Mouse (Mus musculus) CH12.LX (cell line): Measurements from ENCODE around the gene Lypd6b. TPM values are rescaled to one million over a fixed set of nuclear protein-coding genes. Genes with fewer than 3 reads are reported as not detected.

Source experiments
- DNase-seq: peaks from one replicate; pipeline ENCODE4 v3.0.0-alpha.2; 2013; ENCODE audit errors: extremely low read depth
- H3K27ac ChIP-seq: 2 replicates; pipeline ENCODE4 v1.5.1; 2012; ENCODE audit warnings: low read depth, mild to moderate bottlenecking, control low read depth, moderate library complexity; ENCODE audit not compliant: insufficient read depth
- H3K27me3 ChIP-seq: replicated peaks from 2 replicates; pipeline ENCODE3; 2012; ENCODE audit warnings: inconsistent platforms
- H3K36me3 ChIP-seq, 2 experiments: replicated peaks in 1 of 2; 2 replicates each; pipeline versions ENCODE3 to v1.6.1; 2012; ENCODE audit warnings: inconsistent platforms in 1 of 2, low read length in 1 of 2, mild to moderate bottlenecking in 1 of 2, mixed read lengths in 1 of 2, moderate library complexity in 1 of 2; ENCODE audit not compliant: control insufficient read depth in 1 of 2, insufficient read depth in 1 of 2
- H3K4me1 ChIP-seq, 2 experiments: 2 replicates each; pipeline ENCODE4 v1.6.1; 2012; ENCODE audit warnings: inconsistent platforms in 1 of 2, moderate library complexity in 1 of 2; ENCODE audit not compliant: insufficient read depth in 2 of 2, control insufficient read depth in 1 of 2
- H3K4me2 ChIP-seq: 2 replicates; pipeline ENCODE4 v1.6.1; 2012; ENCODE audit warnings: low read depth, mild to moderate bottlenecking, control low read depth; ENCODE audit not compliant: poor library complexity, insufficient read depth, severe bottlenecking
- H3K4me3 ChIP-seq, 3 experiments: fragments of 150-350 bp in 1 of 3; sonication (generic) in 1 of 3; replicated peaks in 1 of 3; 2 replicates each; pipeline versions ENCODE3 to v1.5.1; 2011 to 2012; ENCODE audit warnings: low read depth in 2 of 3, low read length in 2 of 3, mild to moderate bottlenecking in 2 of 3, moderate library complexity in 2 of 3, control low read depth in 1 of 3, improper control_type of control experiment in 1 of 3, inconsistent platforms in 1 of 3, mixed read lengths in 1 of 3; ENCODE audit not compliant: poor library complexity in 1 of 3
- H3K79me2 ChIP-seq: replicated peaks from 2 replicates; pipeline ENCODE4 v1.6.1; 2012; ENCODE audit warnings: mild to moderate bottlenecking, moderate library complexity; ENCODE audit not compliant: control insufficient read depth, poor library complexity, insufficient read depth, severe bottlenecking; ENCODE audit errors: extremely low read depth
- H3K9ac ChIP-seq: 2 replicates; pipeline ENCODE4 v1.6.1; 2012; ENCODE audit warnings: low read depth, mild to moderate bottlenecking, control low read depth, moderate library complexity; ENCODE audit not compliant: insufficient read depth
- H3K9me3 ChIP-seq: replicated peaks from 2 replicates; pipeline ENCODE3; 2012; ENCODE audit warnings: low read length, inconsistent platforms, mixed read lengths
- CHD2 ChIP-seq: IDR thresholded peaks from 2 replicates; pipeline ENCODE4 v1.6.1; 2011; ENCODE audit warnings: low read length, improper control_type of control experiment
- E2F4 ChIP-seq: IDR thresholded peaks from 2 replicates; pipeline ENCODE4 v1.6.1; 2011; ENCODE audit warnings: low read depth, low read length, improper control_type of control experiment; ENCODE audit not compliant: insufficient replicate concordance
- EP300 ChIP-seq: IDR thresholded peaks from 2 replicates; pipeline ENCODE4 v1.6.1; 2011; ENCODE audit warnings: low read length, improper control_type of control experiment
- GABPA ChIP-seq: IDR thresholded peaks from 2 replicates; pipeline ENCODE4 v1.6.1; 2012; ENCODE audit warnings: low read depth, low read length, improper control_type of control experiment, inconsistent platforms; ENCODE audit not compliant: insufficient replicate concordance
- IRF4 ChIP-seq: IDR thresholded peaks from 2 replicates; pipeline ENCODE4 v1.6.1; 2014; ENCODE audit warnings: low read depth, mild to moderate bottlenecking, inconsistent platforms, low read length, improper control_type of control experiment
- JUN ChIP-seq: IDR thresholded peaks from 2 replicates; pipeline ENCODE4 v1.6.1; 2011; ENCODE audit warnings: low read depth, mild to moderate bottlenecking, low read length, improper control_type of control experiment, moderate library complexity; ENCODE audit not compliant: insufficient read depth
- JUND ChIP-seq: conservative IDR thresholded peaks from 2 replicates; pipeline ENCODE4 v1.6.1; 2011; ENCODE audit warnings: low read depth, low read length, improper control_type of control experiment
- MXI1 ChIP-seq: IDR thresholded peaks from 2 replicates; pipeline ENCODE4 v1.6.1; 2011; ENCODE audit warnings: mild to moderate bottlenecking, low read depth, low read length, improper control_type of control experiment
- POLR2AphosphoS2 ChIP-seq: IDR thresholded peaks from 2 replicates; pipeline ENCODE4 v1.6.1; 2011; ENCODE audit warnings: low read depth, low read length, improper control_type of control experiment
- RAD21 ChIP-seq: IDR thresholded peaks from 2 replicates; pipeline ENCODE4 v1.6.1; 2011; ENCODE audit warnings: low read depth, mild to moderate bottlenecking, low read length, improper control_type of control experiment, moderate library complexity
- SMC3 ChIP-seq: IDR thresholded peaks from 2 replicates; pipeline ENCODE4 v1.6.1; 2011; ENCODE audit warnings: low read depth, low read length, improper control_type of control experiment
- TCF12 ChIP-seq: IDR thresholded peaks from 2 replicates; pipeline ENCODE4 v1.6.1; 2014; ENCODE audit warnings: low read depth, mild to moderate bottlenecking, inconsistent platforms, low read length, improper control_type of control experiment
- UBTF ChIP-seq: IDR thresholded peaks from 2 replicates; pipeline ENCODE4 v1.6.1; 2012; ENCODE audit warnings: low read depth, mild to moderate bottlenecking, inconsistent platforms, low read length, improper control_type of control experiment, moderate library complexity
- USF1 ChIP-seq: IDR thresholded peaks from 2 replicates; pipeline ENCODE4 v1.6.1; 2014; ENCODE audit warnings: low read depth, mild to moderate bottlenecking, inconsistent platforms, low read length, improper control_type of control experiment
- ZKSCAN1 ChIP-seq: IDR thresholded peaks from 2 replicates; pipeline ENCODE4 v1.6.1; 2012; ENCODE audit warnings: low read depth, inconsistent platforms, low read length, improper control_type of control experiment, borderline replicate concordance
- ZMIZ1 ChIP-seq: IDR thresholded peaks from 2 replicates; pipeline ENCODE4 v1.6.1; 2012; ENCODE audit warnings: low read depth, mild to moderate bottlenecking, inconsistent platforms, low read length, improper control_type of control experiment
- ZNF384 ChIP-seq: IDR thresholded peaks from 2 replicates; pipeline ENCODE4 v1.6.1; 2012; ENCODE audit warnings: low read depth, low read length, improper control_type of control experiment, inconsistent platforms
- dilution Hi-C: fragments of 300-500 bp; cut with MboI; formaldehyde crosslinking; loops from 2 replicates; pipeline ENCODE4 v1.14.3; 2020; ENCODE audit warnings: low sequenced_read_pairs; ENCODE audit not compliant: extremely low pct_unique_long_range_greater_than_20kb, extremely low pct_ligation_motif_present
- in situ Hi-C: fragments of 300-500 bp; cut with MboI; formaldehyde crosslinking; loops from 3 replicates; pipeline ENCODE4 v1.14.3; 2019; ENCODE audit warnings: low sequenced_read_pairs, low pct_ligation_motif_present, low pct_unique_long_range_greater_than_20kb, mixed read lengths
- polyA plus RNA-seq: library from polyadenylated mRNA; unstranded; fragments of >175 nt; gene quantifications from 2 replicates; pipeline ENCODE4 v1.2.1, GENCODE M21; 2012; ENCODE audit warnings: low read depth; ENCODE audit not compliant: insufficient read length
- total RNA-seq, 2 experiments: library from RNA; depleted of rRNA; stranded (reverse); fragments of 300-350 nt in 1 of 2; fragments of >200 nt in 1 of 2; gene quantifications; 2 replicates each; pipeline ENCODE4 v1.2.3; 2012 to 2014

Gene Lypd6b
- total and polyA plus RNA-seq, 3 experiments, result 0.15 to 1.4 TPM; not detected in 1

DNA sequence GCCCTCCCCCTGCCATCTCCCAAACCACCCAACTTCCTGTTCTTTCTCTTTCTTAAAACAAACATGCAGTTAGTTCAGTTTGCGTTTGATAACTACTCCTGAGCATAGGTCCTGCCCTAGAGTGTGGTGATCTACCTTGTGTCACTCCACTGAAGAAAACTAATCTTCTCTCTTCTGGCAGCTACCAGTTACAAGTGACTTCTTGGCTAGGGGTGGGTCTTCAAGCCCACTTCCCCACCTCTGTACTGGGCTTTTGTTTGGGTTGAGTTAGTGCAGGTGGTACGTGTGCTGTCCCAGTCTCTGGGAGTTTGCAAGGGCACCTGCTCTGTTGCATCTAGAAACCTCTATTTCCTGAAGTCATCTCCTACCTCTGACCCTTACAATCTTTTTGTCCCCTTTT lies 60.3 kb downstream of the Lypd6b start:
- no peak overlapping the region for H3K27ac ChIP-seq
- DNase-seq, result no peak
- H3K79me2 ChIP-seq, result no peaks in the 10 kb centered on the region
- dilution Hi-C loops, result no loop called here
- no peaks in the 10 kb centered on the region for H3K9me3 ChIP-seq
- no peak overlapping the region for H3K9ac ChIP-seq
- TF ChIP-seq RAD21 (no peak), POLR2AphosphoS2 (no peak), ZNF384 (no peak), UBTF (no peak), EP300 (no peak), USF1 (no peak)
- H3K4me2 ChIP-seq, result no peak overlapping the region
- in situ Hi-C loops, result no loop called here
- no peaks in the 10 kb centered on the region for H3K27me3 ChIP-seq
- H3K4me3 ChIP-seq, result no peak overlapping the region
- H3K36me3 ChIP-seq, result no peaks in the 10 kb centered on the region
- peaks cover 5 to 6% of the 10 kb centered on the region in 2 experiments; a peak in 1 of 4 replicates for H3K4me1 ChIP-seq

- Histone ChIP-seq H3K4me2 (no peak overlapping the region), H3K4me1 (peaks cover 5 to 6% of the 10 kb centered on the region in 2 experiments; a peak in 1 of 4 replicates), H3K36me3 (no peaks in the 10 kb centered on the region), H3K9ac (no peak overlapping the region), H3K27ac (no peak overlapping the region), H3K79me2 (no peaks in the 10 kb centered on the region), H3K27me3 (no peaks in the 10 kb centered on the region), H3K9me3 (no peaks in the 10 kb centered on the region), H3K4me3 (no peak overlapping the region)
- dilution Hi-C loops (no loop called here), in situ Hi-C loops (no loop called here)
- DNase-seq, result no peak
- no peak for TF ChIP-seq GABPA
- TF ChIP-seq JUN, result no peak
- TF ChIP-seq MXI1, result no peak
- TF ChIP-seq IRF4, result no peak
- TF ChIP-seq UBTF, result no peak
- TF ChIP-seq JUND, result no peak
- TF ChIP-seq POLR2AphosphoS2, result no peak
- TF ChIP-seq ZKSCAN1, result no peak
- no peak for TF ChIP-seq TCF12
- TF ChIP-seq E2F4, result no peak
Observed at GRCm38 (mm10) chr2:49849771-49850170, 62.3 kb downstream of the Lypd6b start.

DNA sequence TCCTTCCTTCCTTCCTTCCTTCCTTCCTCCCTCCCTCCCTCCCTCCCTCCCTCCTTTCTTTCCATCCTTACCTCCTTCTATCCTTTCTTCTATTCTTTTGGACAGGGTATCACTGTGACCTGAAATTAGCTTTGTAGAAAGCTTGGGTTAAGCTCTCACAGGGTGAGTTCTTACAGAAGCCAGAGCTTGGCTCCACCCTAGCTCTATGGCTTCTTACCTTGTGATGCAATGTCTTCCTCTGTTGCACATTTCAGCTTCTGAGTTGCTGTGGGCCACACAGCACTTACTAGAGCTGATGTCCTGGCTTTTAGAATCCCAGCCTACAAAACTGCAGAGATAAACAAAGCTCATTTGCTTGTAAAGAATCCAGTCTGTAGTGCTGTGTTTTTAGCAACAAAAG lies 64.5 kb downstream of the Lypd6b start:
- no peak overlapping the region for H3K27ac ChIP-seq
- no peak overlapping the region for H3K9ac ChIP-seq
- no peak overlapping the region for H3K4me3 ChIP-seq
- H3K27me3 ChIP-seq, result no peaks in the 10 kb centered on the region
- dilution Hi-C loops (no loop called here), in situ Hi-C loops (no loop called here)
- H3K9me3 ChIP-seq, result no peaks in the 10 kb centered on the region
- no peak overlapping the region for H3K4me2 ChIP-seq
- no peaks in the 10 kb centered on the region for H3K79me2 ChIP-seq
- DNase-seq, result peak; percentile 6
- H3K36me3 ChIP-seq, result no peaks in the 10 kb centered on the region
- peaks cover 0 to 6% of the 10 kb centered on the region in 2 experiments; a peak in 1 of 4 replicates for H3K4me1 ChIP-seq
- TF ChIP-seq ZMIZ1, result no peak
- no peak for TF ChIP-seq ZKSCAN1
- no peak for TF ChIP-seq MXI1
- TF ChIP-seq CHD2, result no peak
- TF ChIP-seq UBTF, result no peak
- no peak for TF ChIP-seq SMC3
- TF ChIP-seq JUN, result no peak
